Mouse (Mus musculus): Measurements from ENCODE around the gene Rfc1.
A peak's percentile ranks its signal among the peaks of the same experiment; 100 is the strongest.

GRCm38 (mm10) chr5:65356851-65357250 is 21.4 kb upstream of the Rfc1 start:
- TF ChIP-seq EP300 (IDR thresholded peaks at IDR 0.05) = peak; percentile 59; the same call in 1 of the 2 replicates
- TF ChIP-seq CTCF (IDR thresholded peaks at IDR 0.05) = no peak
